Comparison of ENCODE assay signal across 10 mouse cellular contexts in the genomic region with DNA sequence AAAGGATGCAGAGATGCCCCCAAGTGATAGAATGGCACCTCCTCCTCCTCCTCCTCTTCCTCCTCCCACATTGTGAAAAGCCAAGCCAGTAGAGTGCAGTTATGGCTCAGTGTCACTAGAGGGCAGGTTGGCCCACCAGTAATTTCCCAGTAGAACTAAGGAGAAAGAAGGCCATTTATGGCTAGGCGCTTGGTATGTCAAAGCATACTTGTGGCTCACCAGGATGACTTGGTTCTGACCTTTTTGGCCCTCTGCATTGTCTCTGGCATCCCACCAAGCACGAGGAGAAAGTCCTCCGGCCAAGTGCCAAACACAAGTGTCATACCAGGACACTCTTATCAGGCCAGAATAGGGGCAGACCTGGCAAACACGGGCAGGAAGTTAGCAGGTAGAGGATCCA. TPM values are rescaled to one million over a fixed set of nuclear protein-coding genes. Genes with fewer than 3 reads are reported as not detected.
DNase-seq lines count a peak whose midpoint lies in the region; ATAC-seq and TF ChIP-seq lines count a peak whose summit lies in the region.
"Had no signal": no experiment of that assay in that cellular context is flagged by ENCODE, and none has a peak within 500 bp of the region (broad histone marks: within the 10 kb centered on the region; RNA-seq: fewer than 3 reads in every experiment).

No protein-coding gene starts in this region.

- intact Hi-C loops in heart, adult 2 months (cut with DNase I) = loop anchor here (2.0 kb wide), 2 partner anchors 19 to 57 kb away; no protein-coding TSS in a partner anchor

- no peaks in the 10 kb centered on the region for H3K9me3 ChIP-seq in heart, embryonic 11.5 days (replicated peaks; ENCODE audit: control insufficient read depth, low read length)
- H3K9me3 ChIP-seq: embryonic facial prominence, embryonic 12.5 days had no signal

- peak; percentile 44 to 62 for DNase-seq in heart, adult 2 months
- DNase-seq in CD4-positive helper T cell, adult 2 months (ENCODE audit: low read depth, low spot score) = peak; percentile 27
- peak; percentile 56 for DNase-seq in adrenal gland, postnatal 10 days
- peak; percentile 32 to 78 for DNase-seq in layer of hippocampus, adult 18-20 months (ENCODE audit: low spot score in 2 of 2)
- peak; percentile 53 for DNase-seq in thymus, postnatal 25 days

- TF ChIP-seq POLR2A in heart, adult 2 months (IDR thresholded peaks at IDR 0.05; ENCODE audit: insufficient read depth, low read depth, low read length) = no peak

- 24% methylated on average over 4 of the region's 4 CpGs for WGBS in heart, adult 2 months
- WGBS in heart, embryonic 11.5 days (ENCODE audit: insufficient replicate concordance) = 46% methylated on average over 4 of the region's 4 CpGs

- no peaks in the 10 kb centered on the region for H3K4me1 ChIP-seq in heart, adult 2 months (ENCODE audit: control insufficient read depth, insufficient read depth, low read length)
- H3K4me1 ChIP-seq in heart, embryonic 11.5 days (ENCODE audit: control insufficient read depth, insufficient read depth, low read length) = no peaks in the 10 kb centered on the region; the same call in 1 of the 2 replicates

- no peak overlapping the region for H3K27ac ChIP-seq in heart, adult 2 months
- H3K27ac ChIP-seq in heart, embryonic 11.5 days (ENCODE audit: low read depth, low read length) = no peak overlapping the region
- H3K27ac ChIP-seq: embryonic facial prominence, embryonic 12.5 days; macrophage had no signal

- no peaks in the 10 kb centered on the region for H3K27me3 ChIP-seq in heart, adult 2 months (ENCODE audit: control insufficient read depth, insufficient read depth, low read length)
- H3K27me3 ChIP-seq in heart, embryonic 11.5 days (ENCODE audit: control insufficient read depth, insufficient read depth, low read length) = peaks cover 19% of the 10 kb centered on the region

- no peaks in the 10 kb centered on the region for H3K79me2 ChIP-seq in heart, adult 2 months (replicated peaks; ENCODE audit: control insufficient read depth, insufficient read depth, low read length)

- peak; percentile 87 for TF ChIP-seq CTCF in heart, adult 2 months (IDR thresholded peaks at IDR 0.05)

- ATAC-seq in heart, embryonic 11.5 days (replicated peaks; ENCODE audit: insufficient number of reproducible peaks, low FRiP score, low TSS enrichment) = no peak
- peak; percentile 80 for ATAC-seq in erythroid progenitor cell, adult 5-6 weeks (replicated peaks; ENCODE audit: low FRiP score, poor library complexity, severe bottlenecking)
- peak; percentile 80 for ATAC-seq in megakaryocyte progenitor cell, adult 5-6 weeks (replicated peaks; ENCODE audit: poor library complexity)

- peak; percentile 77 for TF ChIP-seq EP300 in heart, adult 2 months (IDR thresholded peaks at IDR 0.05; ENCODE audit: insufficient read depth, low read depth, low read length)

- H3K9ac ChIP-seq in heart, adult 2 months (ENCODE audit: low read depth, low read length) = no peak overlapping the region
- H3K9ac ChIP-seq in heart, embryonic 11.5 days (ENCODE audit: low read depth, low read length) = no peak overlapping the region
- H3K9ac ChIP-seq: embryonic facial prominence, embryonic 12.5 days had no signal

- H3K4me3 ChIP-seq in heart, adult 2 months = no peak overlapping the region
- H3K4me3 ChIP-seq in heart, embryonic 11.5 days (ENCODE audit: low read depth, low read length) = no peak overlapping the region
- H3K4me3 ChIP-seq: embryonic facial prominence, embryonic 12.5 days had no signal

- H3K36me3 ChIP-seq in heart, adult 2 months (ENCODE audit: control insufficient read depth, insufficient read depth, low read length) = no peaks in the 10 kb centered on the region
- no peaks in the 10 kb centered on the region for H3K36me3 ChIP-seq in heart, embryonic 11.5 days (ENCODE audit: control insufficient read depth, insufficient read depth, low read length)
- H3K36me3 ChIP-seq: embryonic facial prominence, embryonic 12.5 days had no signal

- H3K4me2 ChIP-seq in heart, embryonic 11.5 days = no peak overlapping the region
- H3K4me2 ChIP-seq: embryonic facial prominence, embryonic 12.5 days had no signal

RNA-seq across cellular contexts. Expression of a gene that starts 4.5 kb away (rescaled TPM):
- total RNA-seq in heart, adult 2 months (2021) = 1 to 10 TPM; 3.4 to 3.9 TPM
- 8.3 and 14.1 TPM in 2 replicates for polyA plus RNA-seq in heart, adult 2 months (2012; rRNA removed)
- 7.6 and 8.1 TPM in 2 replicates for polyA plus RNA-seq in heart, embryonic 11.5 days (2014; fragmentation: Nextera tagmentation; extraction: Ambion mirVana)
- total RNA-seq in adrenal gland, postnatal 10 days (2021) = 10 to 100 TPM; 12.6 to 16.6 TPM
- 25.2 and 37.3 TPM in 2 replicates for total RNA-seq in erythroid progenitor cell, adult 5-6 weeks (2015; ENCODE audit: low replicate concordance)
- 14.5 and 18.7 TPM in 2 replicates for total RNA-seq in erythroid progenitor cell, adult 5-6 weeks (2017; ENCODE audit: low replicate concordance)
- total RNA-seq in layer of hippocampus, adult 18-20 months (2021) = 10 to 100 TPM; 41.9 to 48.2 TPM
- 98.4 and 104 TPM in 2 replicates for total RNA-seq in megakaryocyte progenitor cell, adult 5-6 weeks (2015)
- 54.1 and 64.9 TPM in 2 replicates for total RNA-seq in megakaryocyte progenitor cell, adult 5-6 weeks (2017)
